Comparison of ENCODE assay signal across 9 mouse cellular contexts in the genomic region with DNA sequence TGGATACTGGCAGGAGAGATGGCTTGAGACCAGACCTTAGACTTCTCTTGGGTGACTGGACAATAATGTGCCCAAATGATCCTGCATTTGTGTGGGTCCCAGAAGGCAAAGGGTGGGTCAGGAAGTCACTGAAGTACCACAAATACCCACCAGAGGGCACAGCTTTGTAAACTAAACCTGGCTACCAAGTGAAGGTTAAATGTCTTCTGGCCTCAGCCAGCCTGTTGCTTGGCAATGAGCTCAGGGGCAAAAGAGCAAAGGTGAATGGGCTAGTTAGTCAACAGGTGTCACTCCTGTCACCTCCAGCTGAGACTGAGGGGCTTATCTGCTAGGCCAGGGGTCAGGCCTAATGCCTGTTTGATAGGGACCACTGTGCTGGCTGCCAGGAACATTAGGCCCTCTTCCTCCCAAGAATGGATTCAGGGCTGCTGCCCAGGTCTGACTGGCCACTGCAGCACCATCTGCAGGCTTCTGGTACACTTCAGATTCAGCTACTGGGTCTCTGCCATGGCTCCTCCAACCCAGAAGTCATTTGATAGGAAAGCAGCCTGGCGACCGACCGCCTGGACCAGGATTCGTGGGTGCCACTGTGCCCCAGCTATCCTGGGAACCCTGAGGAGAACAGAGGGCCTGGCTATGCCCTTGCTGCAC.
DNase-seq lines count a peak whose midpoint lies in the region; ATAC-seq and TF ChIP-seq lines count a peak whose summit lies in the region.
"Had no signal": no experiment of that assay in that cellular context is flagged by ENCODE, and none has a peak within 500 bp of the region (broad histone marks: within the 10 kb centered on the region; RNA-seq: fewer than 3 reads in every experiment).

No protein-coding gene starts in this region.

- H3K4me1 ChIP-seq in heart, adult 2 months (ENCODE audit: control insufficient read depth, insufficient read depth, low read length) = peaks cover 1% of the 10 kb centered on the region; the same call in 1 of the 2 replicates
- peaks cover 4% of the 10 kb centered on the region; the same call in 1 of the 2 replicates for H3K4me1 ChIP-seq in heart, embryonic 12.5 days (replicated peaks)
- peaks cover 17% of the 10 kb centered on the region for H3K4me1 ChIP-seq in brown adipose tissue, adult 24 weeks (ENCODE audit: control insufficient read depth, insufficient read depth, insufficient read length, low read length)

- no peaks in the 10 kb centered on the region for H3K79me2 ChIP-seq in heart, adult 2 months (replicated peaks; ENCODE audit: control insufficient read depth, insufficient read depth, low read length)

- no peak overlapping the region for H3K27ac ChIP-seq in heart, adult 2 months
- no peak overlapping the region for H3K27ac ChIP-seq in heart, embryonic 12.5 days (ENCODE audit: poor library complexity, severe bottlenecking)
- H3K27ac ChIP-seq in brown adipose tissue, adult 24 weeks (replicated peaks; ENCODE audit: low read depth, low read length) = peak overlapping the region; percentile 86
- H3K27ac ChIP-seq in gastrocnemius, adult 2 months = peak overlapping the region; percentile 88
- H3K27ac ChIP-seq: limb, embryonic 15.5 days had no signal

- H3K4me3 ChIP-seq in heart, adult 2 months = no peak overlapping the region
- H3K4me3 ChIP-seq in heart, embryonic 12.5 days = no peak overlapping the region
- H3K4me3 ChIP-seq in brown adipose tissue, adult 24 weeks (ENCODE audit: insufficient read depth, low read depth, low read length) = no peak overlapping the region
- H3K4me3 ChIP-seq in gastrocnemius, adult 2 months = no peak overlapping the region
- H3K4me3 ChIP-seq: limb, embryonic 15.5 days had no signal

- no peak overlapping the region for H3K4me2 ChIP-seq in heart, embryonic 12.5 days
- H3K4me2 ChIP-seq: limb, embryonic 15.5 days had no signal

- peak; percentile 80 for TF ChIP-seq CTCF in heart, adult 2 months (IDR thresholded peaks at IDR 0.05)
- TF ChIP-seq CTCF in gastrocnemius, adult 2 months (IDR thresholded peaks at IDR 0.05) = peak; percentile 70

- intact Hi-C loops in heart, adult 2 months (cut with DNase I) = loop anchor here (5.0 kb wide), 2 partner anchors 69 to 129 kb away; a partner anchor contains a TSS
- intact Hi-C loops in gastrocnemius, adult 2 months (cut with DNase I) = loop anchor here (5.0 to 10.0 kb wide), 2 partner anchors 69 to 132 kb away; a partner anchor contains a TSS

- TF ChIP-seq EP300 in heart, adult 2 months (IDR thresholded peaks at IDR 0.05; ENCODE audit: insufficient read depth, low read depth, low read length) = no peak

- peak; percentile 24 to 46 for DNase-seq in heart, adult 2 months
- peak; percentile 68 to 69 for DNase-seq in B cell, adult 2 months
- DNase-seq in gastrocnemius, adult 2 months = peak; percentile 78
- peak; percentile 75 for DNase-seq in kidney, postnatal 14 days
- DNase-seq in right cerebral cortex, postnatal 25 days = no peak

- H3K9ac ChIP-seq in heart, adult 2 months (ENCODE audit: low read depth, low read length) = no peak overlapping the region
- no peak overlapping the region for H3K9ac ChIP-seq in heart, embryonic 12.5 days
- H3K9ac ChIP-seq: limb, embryonic 15.5 days had no signal

- H3K9me3 ChIP-seq in heart, embryonic 12.5 days (replicated peaks) = no peaks in the 10 kb centered on the region
- H3K9me3 ChIP-seq: limb, embryonic 15.5 days had no signal

- 92% methylated on average over 4 of the region's 4 CpGs for WGBS in heart, adult 2 months
- WGBS in heart, embryonic 12.5 days = 94% methylated on average over 4 of the region's 4 CpGs

- TF ChIP-seq POLR2A in heart, adult 2 months (IDR thresholded peaks at IDR 0.05; ENCODE audit: insufficient read depth, low read depth, low read length) = no peak

- no peaks in the 10 kb centered on the region for H3K27me3 ChIP-seq in heart, adult 2 months (ENCODE audit: control insufficient read depth, insufficient read depth, low read length)
- H3K27me3 ChIP-seq in heart, embryonic 12.5 days (replicated peaks) = peaks cover 5% of the 10 kb centered on the region; the same call in 1 of the 2 replicates

- no peak for ATAC-seq in heart, embryonic 12.5 days (ENCODE audit: insufficient number of reproducible peaks, low FRiP score)
- peak; percentile 43; the same call in 1 of the 2 replicates for ATAC-seq in neutrophil, adult 5-6 weeks (ENCODE audit: extremely low read depth, insufficient number of reproducible peaks, low FRiP score, poor library complexity, severe bottlenecking)

- no peaks in the 10 kb centered on the region for H3K36me3 ChIP-seq in heart, adult 2 months (ENCODE audit: control insufficient read depth, insufficient read depth, low read length)
- no peaks in the 10 kb centered on the region for H3K36me3 ChIP-seq in heart, embryonic 12.5 days
- H3K36me3 ChIP-seq: limb, embryonic 15.5 days had no signal

Comparison
In these comparisons a context has a peak if more than half of its experiments do, and no peak if none do; other contexts are left out.
1. H3K27ac ChIP-seq: peak in brown adipose tissue, adult 24 weeks (single experiment) and gastrocnemius, adult 2 months (single experiment); none in heart, adult 2 months (single experiment) and heart, embryonic 12.5 days (single experiment).